Mouse (Mus musculus): ENCODE data around the gene Sh3pxd2a.

The Sh3pxd2a gene

DNA sequence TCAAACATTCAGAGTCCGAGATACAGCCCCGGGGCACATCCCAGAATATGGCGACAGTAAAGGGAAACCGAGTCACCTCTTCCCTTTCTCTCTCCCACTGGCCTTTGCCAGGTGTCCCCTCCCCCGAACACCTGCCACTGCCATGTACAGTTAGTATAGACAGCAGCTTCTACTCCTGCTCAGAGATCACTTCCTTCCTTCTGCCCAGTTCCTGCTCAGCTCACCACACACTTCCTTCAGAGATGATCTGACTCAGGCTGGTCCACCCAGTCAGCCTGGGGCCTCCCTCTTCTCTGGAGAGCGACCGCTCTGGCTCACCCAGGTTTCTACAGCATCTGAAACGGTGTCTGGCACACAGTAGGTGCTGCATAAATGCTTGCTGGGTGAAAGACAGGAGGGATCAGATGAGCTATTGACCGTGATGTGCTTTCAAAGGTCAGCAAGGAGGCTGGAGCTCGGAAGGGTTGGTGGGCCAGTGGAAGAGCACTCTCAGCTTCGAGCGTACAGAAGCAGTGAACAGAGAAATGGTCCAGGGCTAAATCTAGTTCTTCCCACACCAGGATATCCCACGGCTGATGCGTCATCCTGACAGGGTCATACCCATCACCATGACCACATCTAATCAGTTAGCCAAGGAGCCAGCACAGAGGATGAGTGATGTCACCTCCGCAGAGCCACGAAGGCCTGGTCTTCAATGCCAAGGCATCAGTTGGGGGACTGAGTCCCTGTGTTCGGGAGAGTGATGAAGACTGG lies 22.5 kb downstream of the Sh3pxd2a start:
- no peak for DNase-seq (ENCODE audit: extremely low read depth, insufficient read length, low spot score)

- no peak for DNase-seq (ENCODE audit: extremely low read depth, insufficient read length, low spot score)
Observed at GRCm38 (mm10) chr19:47440967-47441366, 23.2 kb downstream of the Sh3pxd2a start.

GRCm38 (mm10) chr19:47440435-47440803 lies 23.8 kb downstream of the Sh3pxd2a start:
- DNase-seq (ENCODE audit: extremely low read depth, insufficient read length, low spot score), result no peak

- no peak for DNase-seq (ENCODE audit: extremely low read depth, insufficient read length, low spot score)
Observed at GRCm38 (mm10) chr19:47439726-47440434, 24.3 kb downstream of the Sh3pxd2a start.

GRCm38 (mm10) chr19:47438445-47438844 lies 25.8 kb downstream of the Sh3pxd2a start:
- DNase-seq (ENCODE audit: extremely low read depth, insufficient read length, low spot score), result peak; percentile 52

DNA sequence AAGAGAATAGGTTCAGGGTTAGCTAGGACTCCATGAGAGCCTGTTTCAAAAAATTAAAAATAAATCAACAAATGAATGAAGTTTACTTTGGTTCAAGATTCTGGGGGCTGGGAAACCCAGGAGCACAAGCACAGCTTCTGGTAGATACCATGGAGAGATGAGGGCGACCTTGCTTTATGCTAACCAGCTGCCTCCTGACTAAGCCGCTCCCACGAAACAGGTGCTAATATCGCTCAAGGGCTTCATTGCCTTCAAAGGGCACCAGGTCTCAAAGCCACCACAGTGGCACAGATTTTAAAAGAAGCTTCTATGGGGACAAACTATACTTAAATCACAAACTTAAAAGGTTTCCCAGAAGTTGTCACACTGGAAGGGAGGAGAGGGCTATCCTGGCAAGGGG lies 27.2 kb downstream of the Sh3pxd2a start:
- DNase-seq (ENCODE audit: extremely low read depth, insufficient read length, low spot score), result no peak

GRCm38 (mm10) chr19:47436236-47436635 lies 28.0 kb downstream of the Sh3pxd2a start:
- DNase-seq (ENCODE audit: extremely low read depth, insufficient read length, low spot score), result no peak

DNA sequence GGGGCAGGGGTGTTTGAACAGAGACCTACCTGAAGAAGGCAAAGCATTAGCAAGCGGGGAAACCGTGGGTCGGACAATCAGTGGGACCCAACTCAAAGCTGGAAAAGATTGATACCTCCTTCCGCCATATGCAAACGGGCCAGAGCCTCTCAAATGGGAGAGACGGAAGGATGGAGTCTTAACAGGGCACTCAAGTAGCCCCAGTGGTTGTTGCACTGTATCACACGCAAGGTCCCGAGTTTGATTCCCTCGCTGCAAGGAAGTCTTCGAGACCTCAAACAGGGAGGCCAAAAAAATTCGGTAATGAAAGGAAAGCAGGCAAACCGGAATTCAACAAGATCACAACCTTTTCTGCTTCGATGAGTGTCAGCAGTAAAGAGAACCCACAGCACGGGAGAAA lies 29.5 kb downstream of the Sh3pxd2a start:
- no peak for DNase-seq (ENCODE audit: extremely low read depth, insufficient read length, low spot score)

- no peak for DNase-seq (ENCODE audit: extremely low read depth, insufficient read length, low spot score)
Observed at GRCm38 (mm10) chr19:47432339-47432738, 31.9 kb downstream of the Sh3pxd2a start.

- DNase-seq (ENCODE audit: extremely low read depth, insufficient read length, low spot score), result no peak
Observed at GRCm38 (mm10) chr19:47431189-47431931, 32.8 kb downstream of the Sh3pxd2a start.

DNA sequence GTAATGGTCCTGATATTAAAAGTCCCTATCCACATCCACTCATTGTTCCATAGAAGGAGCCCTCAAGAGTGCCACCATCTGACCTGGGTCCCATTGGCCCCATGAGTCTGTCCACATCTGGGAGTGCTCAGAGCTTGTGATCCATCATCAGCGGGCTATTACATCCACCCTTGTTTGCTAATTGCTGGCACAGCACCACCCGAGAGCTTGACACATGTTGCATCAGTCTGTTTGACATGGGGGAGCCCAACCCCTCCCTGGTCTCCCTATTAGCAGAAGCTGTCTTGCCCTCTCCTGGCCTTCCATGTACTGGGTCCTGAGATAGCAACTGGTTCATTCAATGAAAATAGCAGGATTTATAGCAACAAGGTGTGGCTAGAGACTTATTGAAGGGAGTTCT lies 34.0 kb downstream of the Sh3pxd2a start:
- DNase-seq (ENCODE audit: extremely low read depth, insufficient read length, low spot score), result no peak

- no peak for DNase-seq (ENCODE audit: extremely low read depth, insufficient read length, low spot score)
Observed at GRCm38 (mm10) chr19:47429245-47429644, 35.0 kb downstream of the Sh3pxd2a start.

DNA sequence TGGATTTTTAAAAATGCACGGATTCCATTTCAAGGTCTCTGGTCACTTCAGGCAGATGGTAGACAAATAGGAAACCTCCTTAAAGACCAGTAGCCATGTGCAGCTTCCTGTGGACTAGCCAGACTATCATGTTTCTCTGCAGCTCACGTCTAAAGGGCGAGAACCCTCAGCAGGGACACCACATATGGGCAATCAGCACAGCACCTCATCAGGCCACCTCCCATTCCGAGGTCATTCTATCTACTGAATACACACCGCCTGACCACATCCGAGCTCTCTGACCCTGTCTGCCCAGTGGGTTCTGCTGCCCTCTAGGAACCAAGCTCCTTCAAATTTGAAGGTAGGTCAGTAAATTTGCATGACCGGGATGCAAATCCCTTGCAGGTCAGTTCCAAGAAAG lies 35.4 kb downstream of the Sh3pxd2a start:
- no peak for DNase-seq (ENCODE audit: extremely low read depth, insufficient read length, low spot score)

DNA sequence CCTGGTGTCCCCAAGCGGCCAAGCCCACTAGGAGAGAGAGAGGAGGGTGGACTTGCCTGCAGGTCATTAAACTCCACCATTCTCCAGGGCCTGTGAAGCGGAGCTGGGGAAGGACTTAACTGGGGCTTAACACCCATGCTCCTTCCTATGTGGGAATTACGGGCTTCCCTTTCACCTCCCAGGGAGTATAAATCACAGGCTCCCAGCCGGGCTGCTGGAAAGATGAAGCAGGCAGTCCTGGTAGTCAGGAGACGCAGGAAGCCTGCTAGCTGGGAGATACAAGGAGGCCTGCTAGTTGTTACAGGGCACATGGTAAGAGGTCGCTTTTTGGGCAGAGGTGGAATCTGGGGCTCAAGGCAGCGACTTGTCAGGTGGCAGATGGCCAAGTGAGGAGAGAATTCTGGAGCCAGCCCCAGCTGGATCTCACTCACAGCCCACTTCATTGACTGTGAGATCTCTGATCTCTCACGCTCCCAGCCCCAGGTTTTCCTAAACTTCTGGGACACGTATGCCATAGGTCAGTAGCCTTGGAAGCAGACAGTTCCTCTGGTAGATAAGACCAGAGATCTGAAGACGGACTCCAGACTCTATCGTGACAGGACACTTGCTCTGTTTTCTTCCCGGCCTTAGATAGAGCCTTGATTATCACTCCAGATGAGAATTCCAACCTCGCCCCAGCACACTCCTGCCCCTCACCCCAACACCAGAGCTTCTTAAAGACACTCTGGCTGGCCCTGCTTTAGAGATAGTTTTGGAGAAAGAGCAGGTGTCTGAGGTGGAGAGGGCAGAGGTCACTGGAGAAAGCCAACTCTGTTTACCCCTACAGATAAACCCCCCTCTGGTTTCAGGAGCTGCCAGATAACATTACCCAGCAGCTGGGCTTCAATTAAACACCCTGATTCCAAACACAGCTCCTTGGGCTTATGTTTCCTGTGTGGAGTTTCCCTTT lies 36.1 kb downstream of the Sh3pxd2a start:
- no peak for DNase-seq (ENCODE audit: extremely low read depth, insufficient read length, low spot score)

- DNase-seq (ENCODE audit: extremely low read depth, insufficient read length, low spot score), result no peak
Observed at GRCm38 (mm10) chr19:47423632-47424031, 40.6 kb downstream of the Sh3pxd2a start.

DNA sequence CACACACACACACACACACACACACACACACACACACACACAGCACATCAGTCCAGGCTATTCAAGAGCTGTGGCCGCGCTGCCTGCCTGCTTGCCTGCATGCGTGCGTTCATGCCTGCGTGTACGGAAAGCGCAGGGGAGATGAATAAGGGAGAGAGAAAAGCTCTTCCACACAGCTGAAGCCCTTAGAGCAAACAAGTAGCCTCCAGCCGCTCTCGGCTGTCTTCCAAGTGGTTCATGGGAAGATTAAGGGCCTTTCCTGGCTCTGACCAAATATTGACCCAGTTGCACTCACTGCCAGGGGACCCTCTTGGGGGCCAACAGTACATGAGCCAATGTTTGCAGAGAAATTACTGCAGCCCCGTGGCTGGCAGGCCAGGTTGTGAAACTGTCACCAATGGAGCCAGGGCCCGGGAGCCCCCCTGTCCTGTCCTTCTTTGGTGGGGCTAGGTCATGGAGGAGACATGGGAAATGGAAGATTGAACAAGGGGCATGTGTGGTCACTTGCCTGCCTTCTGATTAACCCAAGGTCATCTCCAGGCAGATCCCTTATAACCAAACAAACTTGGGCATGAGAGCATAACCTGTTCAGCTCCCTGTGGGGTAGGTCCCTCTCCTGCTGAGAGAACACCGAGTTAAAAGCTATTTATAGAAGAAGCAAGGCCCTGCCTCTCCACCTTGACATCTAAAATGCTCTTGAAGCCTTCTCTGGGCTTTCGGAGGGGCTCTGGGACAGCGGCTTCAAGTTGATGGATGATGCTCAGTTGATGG lies 42.9 kb downstream of the Sh3pxd2a start:
- DNase-seq (ENCODE audit: extremely low read depth, insufficient read length, low spot score), result no peak

GRCm38 (mm10) chr19:47420539-47420938 lies 43.7 kb downstream of the Sh3pxd2a start:
- no peak for DNase-seq (ENCODE audit: extremely low read depth, insufficient read length, low spot score)

- no peak for DNase-seq (ENCODE audit: extremely low read depth, insufficient read length, low spot score)
Observed at GRCm38 (mm10) chr19:47419208-47419607, 45.0 kb downstream of the Sh3pxd2a start.

DNA sequence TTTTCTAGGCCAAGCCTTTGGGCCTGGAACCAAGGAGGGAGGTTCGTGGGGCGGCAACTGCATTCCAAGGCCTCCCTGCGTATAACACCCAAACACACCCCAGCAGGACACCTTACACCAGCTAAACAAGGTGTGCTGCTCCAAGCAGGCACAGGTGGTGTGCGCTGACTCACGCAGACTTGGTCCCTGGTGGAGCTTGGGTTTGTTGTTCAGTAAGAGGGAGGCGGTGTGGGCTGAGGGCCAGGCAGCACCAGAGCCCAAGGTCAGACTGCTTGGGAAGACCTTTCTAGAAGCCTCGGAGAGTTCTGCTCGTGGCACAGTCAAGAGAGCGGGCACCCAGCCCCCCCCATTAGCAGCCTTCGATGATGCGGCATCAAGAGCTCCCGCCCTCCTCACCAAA lies 48.0 kb downstream of the Sh3pxd2a start:
- DNase-seq (ENCODE audit: extremely low read depth, insufficient read length, low spot score), result no peak
